Comparison of ENCODE assay signal across 24 mouse cellular contexts in genomic region chr2:114935436-114935835, GRCm38 (mm10).
"Had no signal": no experiment of that assay in that cellular context is flagged by ENCODE, and none has a peak within 500 bp of the region (broad histone marks: within the 10 kb centered on the region; RNA-seq: fewer than 3 reads in every experiment).

No protein-coding gene starts in this region.

- H3K4me1 ChIP-seq: heart, embryonic 13.5 days; heart, embryonic 15.5 days; hindbrain, embryonic 13.5 days; hindbrain, embryonic 15.5 days; intestine, embryonic 15.5 days; limb, embryonic 12.5 days had no signal

- H3K27ac ChIP-seq: heart, adult 2 months; heart, embryonic 13.5 days; heart, embryonic 15.5 days; hindbrain, embryonic 13.5 days; hindbrain, embryonic 15.5 days; intestine, embryonic 15.5 days; layer of hippocampus, adult 2 months; left cerebral cortex, adult 2 months; limb, embryonic 10.5 days; limb, embryonic 12.5 days had no signal

- DNase-seq: forebrain, postnatal 0 days; gastrocnemius, postnatal 14 days; gastrocnemius, postnatal 36 days; heart, adult 11 months; heart, adult 2 months; heart, postnatal 14 days; heart, postnatal 36 days; kidney, adult 18-20 months; kidney, adult 8-10 months; kidney, postnatal 10 days; kidney, postnatal 25 days; kidney, postnatal 4 days had no signal

- H3K36me3 ChIP-seq: heart, embryonic 13.5 days; heart, embryonic 15.5 days; hindbrain, embryonic 13.5 days; hindbrain, embryonic 15.5 days; intestine, embryonic 15.5 days; limb, embryonic 10.5 days; limb, embryonic 12.5 days had no signal

- H3K27me3 ChIP-seq: heart, embryonic 13.5 days; heart, embryonic 15.5 days; hindbrain, embryonic 13.5 days; hindbrain, embryonic 15.5 days; intestine, embryonic 15.5 days had no signal

- H3K9ac ChIP-seq: forebrain, postnatal 0 days; heart, embryonic 13.5 days; heart, embryonic 15.5 days; hindbrain, embryonic 13.5 days; hindbrain, embryonic 15.5 days; intestine, embryonic 15.5 days; limb, embryonic 12.5 days had no signal

- H3K4me2 ChIP-seq: heart, embryonic 11.5 days; heart, embryonic 13.5 days; heart, embryonic 15.5 days; hindbrain, embryonic 13.5 days; hindbrain, embryonic 15.5 days; intestine, embryonic 15.5 days; limb, embryonic 12.5 days had no signal

- ATAC-seq: forebrain, postnatal 0 days; inflammation-experienced regulatory T-cells, adult 6 months; intestine, embryonic 15.5 days; intestine, postnatal 0 days had no signal

- H3K4me3 ChIP-seq: heart, adult 2 months; heart, embryonic 13.5 days; heart, embryonic 15.5 days; hindbrain, embryonic 13.5 days; hindbrain, embryonic 15.5 days; intestine, embryonic 15.5 days; layer of hippocampus, adult 2 months; left cerebral cortex, adult 2 months; limb, embryonic 10.5 days; limb, embryonic 12.5 days had no signal

- H3K9me3 ChIP-seq: heart, embryonic 13.5 days; heart, embryonic 15.5 days; hindbrain, embryonic 13.5 days; hindbrain, embryonic 15.5 days; intestine, embryonic 15.5 days; limb, embryonic 10.5 days; limb, embryonic 12.5 days had no signal
